Mouse (Mus musculus): ENCODE results near the gene Fam227b.

The Fam227b gene

GRCm38 (mm10) chr2:126006088-126006487 lies 145.7 kb downstream of the Fam227b start:
- DNase-seq (ENCODE audit: low read depth, low spot score): peak; percentile 9

- no peak for DNase-seq (ENCODE audit: low read depth, low spot score)
Observed at GRCm38 (mm10) chr2:126002291-126002690, 149.5 kb downstream of the Fam227b start.

- peak; percentile 38 for DNase-seq (ENCODE audit: low read depth, low spot score)
Observed at GRCm38 (mm10) chr2:125975808-125976345, 175.9 kb downstream of the Fam227b start.

GRCm38 (mm10) chr2:125975206-125975605 lies 176.6 kb downstream of the Fam227b start:
- DNase-seq (ENCODE audit: low read depth, low spot score): no peak

GRCm38 (mm10) chr2:125973207-125973606 lies 178.6 kb downstream of the Fam227b start:
- DNase-seq (ENCODE audit: low read depth, low spot score): no peak

- no peak for DNase-seq (ENCODE audit: low read depth, low spot score)
Observed at GRCm38 (mm10) chr2:125968811-125969210, 183.0 kb downstream of the Fam227b start.

GRCm38 (mm10) chr2:125948195-125948594 lies 203.6 kb downstream of the Fam227b start:
- DNase-seq (ENCODE audit: low read depth, low spot score): no peak

- DNase-seq (ENCODE audit: low read depth, low spot score): no peak
Observed at GRCm38 (mm10) chr2:125943301-125943700, 208.5 kb downstream of the Fam227b start.

GRCm38 (mm10) chr2:125941111-125941785 lies 210.6 kb downstream of the Fam227b start:
- no peak for DNase-seq (ENCODE audit: low read depth, low spot score)

- no peak for DNase-seq (ENCODE audit: low read depth, low spot score)
Observed at GRCm38 (mm10) chr2:125938993-125939642, 212.7 kb downstream of the Fam227b start.

- peak; percentile 53 for DNase-seq (ENCODE audit: low read depth, low spot score)
Observed at GRCm38 (mm10) chr2:125936396-125936795, 215.4 kb downstream of the Fam227b start.

GRCm38 (mm10) chr2:125933977-125934376 lies 217.8 kb downstream of the Fam227b start:
- no peak for DNase-seq (ENCODE audit: low read depth, low spot score)
